Mouse (Mus musculus) heart, embryonic 11.5 days (tissue): ENCODE measurements around the gene Actbl2. TPM values are rescaled to one million over a fixed set of nuclear protein-coding genes. Genes with fewer than 3 reads are reported as not detected.

Source experiments
- ATAC-seq: fragments of 200-750 bp; cut with Nextera tagmentation; replicated peaks from 2 replicates; pipeline ENCODE4 v1.8.0; 2017; ENCODE audit warnings: moderate library complexity; ENCODE audit not compliant: insufficient number of reproducible peaks, low FRiP score, low TSS enrichment
- H3K27ac ChIP-seq: fragments of 300-500 bp; sonication (generic); 2 replicates; pipeline ENCODE4 v1.5.1; 2014; ENCODE audit warnings: mild to moderate bottlenecking, low read depth, low read length
- H3K27me3 ChIP-seq: fragments of 300-500 bp; sonication (generic); 2 replicates; pipeline ENCODE4 v1.6.1; 2014; ENCODE audit warnings: mild to moderate bottlenecking, low read length, mixed read lengths; ENCODE audit not compliant: control insufficient read depth, insufficient read depth
- H3K36me3 ChIP-seq: fragments of 300-500 bp; sonication (generic); 2 replicates; pipeline ENCODE4 v1.6.1; 2014; ENCODE audit warnings: mild to moderate bottlenecking, low read length, moderate library complexity, mixed read lengths; ENCODE audit not compliant: control insufficient read depth, insufficient read depth
- H3K4me1 ChIP-seq: fragments of 300-500 bp; sonication (generic); 2 replicates; pipeline ENCODE4 v1.6.1; 2014; ENCODE audit warnings: low read length; ENCODE audit not compliant: control insufficient read depth, insufficient read depth
- H3K4me2 ChIP-seq: fragments of 300-500 bp; sonication (generic); 2 replicates; pipeline ENCODE4 v1.6.1; 2014; ENCODE audit warnings: mild to moderate bottlenecking, moderate library complexity
- H3K4me3 ChIP-seq: fragments of 300-500 bp; sonication (generic); 2 replicates; pipeline ENCODE4 v1.5.1; 2014; ENCODE audit warnings: low read depth, low read length
- H3K9ac ChIP-seq: fragments of 300-500 bp; sonication (generic); 2 replicates; pipeline ENCODE4 v1.6.1; 2014; ENCODE audit warnings: mild to moderate bottlenecking, low read depth, low read length, moderate library complexity
- H3K9me3 ChIP-seq: fragments of 300-500 bp; sonication (generic); replicated peaks from 2 replicates; pipeline ENCODE4 v1.6.1; 2016; ENCODE audit warnings: low read length; ENCODE audit not compliant: control insufficient read depth
- WGBS: fragments of 180-500 bp; shearing (Covaris S2); extraction: QIAGEN DNeasy Blood & Tissue Kit; methylation state at CpG from one replicate; pipeline ENCODE4 v1.1.7; 2014; ENCODE audit not compliant: insufficient replicate concordance; 5-methylcytosine and 5-hydroxymethylcytosine counted together
- polyA plus RNA-seq: library from polyadenylated mRNA; unstranded; fragments of >200 nt; fragmentation: Nextera tagmentation; extraction: Ambion mirVana; gene quantifications from 2 replicates; pipeline ENCODE4 v1.2.1, GENCODE M21; 2014

The Actbl2 gene
- polyA plus RNA-seq, 1 experiment from 2014 or later, result not detected

GRCm38 (mm10) chr13:111263186-111263585, 8.4 kb downstream of the Actbl2 start:
- H3K4me1 ChIP-seq, result no peaks in the 10 kb centered on the region; the same call in 1 of the 2 replicates
- H3K4me3 ChIP-seq, result no peak overlapping the region
- no peak overlapping the region for H3K4me2 ChIP-seq
- H3K27me3 ChIP-seq, result no peaks in the 10 kb centered on the region
- H3K9ac ChIP-seq, result no peak overlapping the region
- ATAC-seq, result no peak
- no peak overlapping the region for H3K27ac ChIP-seq
- no peaks in the 10 kb centered on the region for H3K9me3 ChIP-seq
- H3K36me3 ChIP-seq, result no peaks in the 10 kb centered on the region
- whole genome bisulfite sequencing, result 81% methylated on average over 2 of the region's 2 CpGs

- 77% methylated on average over 3 of the region's 3 CpGs for WGBS
- no peak overlapping the region for H3K9ac ChIP-seq
- no peak overlapping the region for H3K27ac ChIP-seq
- no peaks in the 10 kb centered on the region for H3K36me3 ChIP-seq
- H3K4me3 ChIP-seq, result no peak overlapping the region
- no peaks in the 10 kb centered on the region for H3K27me3 ChIP-seq
- ATAC-seq, result no peak
- no peak overlapping the region for H3K4me2 ChIP-seq
- H3K4me1 ChIP-seq, result no peaks in the 10 kb centered on the region; the same call in 1 of the 2 replicates
- H3K9me3 ChIP-seq, result no peaks in the 10 kb centered on the region
Observed at GRCm38 (mm10) chr13:111263758-111264157, 8.9 kb downstream of the Actbl2 start.

GRCm38 (mm10) chr13:111265231-111266000, 10.6 kb downstream of the Actbl2 start:
- H3K4me1 ChIP-seq, result no peaks in the 10 kb centered on the region; the same call in 1 of the 2 replicates
- H3K27me3 ChIP-seq, result no peaks in the 10 kb centered on the region
- H3K36me3 ChIP-seq, result no peaks in the 10 kb centered on the region
- no peak overlapping the region for H3K9ac ChIP-seq
- H3K4me2 ChIP-seq, result no peak overlapping the region
- H3K4me3 ChIP-seq, result no peak overlapping the region
- 64% methylated on average over 4 of the region's 4 CpGs for WGBS
- 0 out of 2 replicates have a peak overlapping the region, but pooled peaks have one; percentile 24 for H3K27ac ChIP-seq
- H3K9me3 ChIP-seq, result no peaks in the 10 kb centered on the region
- no peak for ATAC-seq

- H3K27me3 ChIP-seq, result no peaks in the 10 kb centered on the region
- ATAC-seq, result no peak
- no peak overlapping the region for H3K27ac ChIP-seq
- no peaks in the 10 kb centered on the region; the same call in 1 of the 2 replicates for H3K4me1 ChIP-seq
- H3K4me3 ChIP-seq, result no peak overlapping the region
- 68% methylated on average over 5 of the region's 5 CpGs for WGBS
- H3K9me3 ChIP-seq, result no peaks in the 10 kb centered on the region
- H3K9ac ChIP-seq, result no peak overlapping the region
- no peak overlapping the region for H3K4me2 ChIP-seq
- no peaks in the 10 kb centered on the region for H3K36me3 ChIP-seq
Observed at GRCm38 (mm10) chr13:111266855-111267254, 12.0 kb downstream of the Actbl2 start.

GRCm38 (mm10) chr13:111268992-111269391, 14.2 kb downstream of the Actbl2 start:
- H3K9me3 ChIP-seq, result no peaks in the 10 kb centered on the region
- H3K36me3 ChIP-seq, result no peaks in the 10 kb centered on the region
- no peak overlapping the region for H3K27ac ChIP-seq
- H3K27me3 ChIP-seq, result no peaks in the 10 kb centered on the region
- no peak overlapping the region for H3K4me2 ChIP-seq
- no peak overlapping the region for H3K4me3 ChIP-seq
- peaks cover 4% of the 10 kb centered on the region for H3K4me1 ChIP-seq
- no peak overlapping the region for H3K9ac ChIP-seq
- WGBS, result 67% methylated on average over 5 of the region's 5 CpGs
- ATAC-seq, result no peak

- peaks cover 4% of the 10 kb centered on the region for H3K4me1 ChIP-seq
- no peak for ATAC-seq
- H3K36me3 ChIP-seq, result no peaks in the 10 kb centered on the region
- WGBS, result 61% methylated on average over 13 of the region's 13 CpGs
- H3K4me2 ChIP-seq, result no peak overlapping the region
- H3K4me3 ChIP-seq, result no peak overlapping the region
- H3K27me3 ChIP-seq, result no peaks in the 10 kb centered on the region
- H3K27ac ChIP-seq, result no peak overlapping the region
- H3K9ac ChIP-seq, result no peak overlapping the region
- H3K9me3 ChIP-seq, result no peaks in the 10 kb centered on the region
Observed at GRCm38 (mm10) chr13:111269789-111270335, 15.0 kb downstream of the Actbl2 start.

- Histone ChIP-seq H3K4me3 (no peak overlapping the region), H3K4me1 (peaks cover 4% of the 10 kb centered on the region), H3K9ac (no peak overlapping the region), H3K27ac (no peak overlapping the region), H3K27me3 (no peaks in the 10 kb centered on the region), H3K9me3 (no peaks in the 10 kb centered on the region), H3K36me3 (no peaks in the 10 kb centered on the region), H3K4me2 (no peak overlapping the region)
- 66% methylated on average over 8 of the region's 8 CpGs for WGBS
- ATAC-seq, result no peak
Observed at GRCm38 (mm10) chr13:111271868-111272267, 17.1 kb downstream of the Actbl2 start.

- Histone ChIP-seq H3K27ac (no peak overlapping the region), H3K4me2 (no peak overlapping the region), H3K9ac (no peak overlapping the region), H3K4me3 (no peak overlapping the region), H3K4me1 (0 out of 2 replicates have a peak, but pooled peaks cover 4% of the 10 kb centered on the region), H3K9me3 (no peaks in the 10 kb centered on the region), H3K27me3 (no peaks in the 10 kb centered on the region), H3K36me3 (no peaks in the 10 kb centered on the region; the same call in 1 of the 2 replicates)
- 83% methylated on average over 10 of the region's 10 CpGs for WGBS
- no peak for ATAC-seq
Observed at GRCm38 (mm10) chr13:111286461-111287385, 31.9 kb downstream of the Actbl2 start.
